Mouse (Mus musculus): Measurements from ENCODE around the gene Dnase1. TPM values are rescaled to one million over a fixed set of nuclear protein-coding genes. Genes with fewer than 3 reads are reported as not detected.
"Not testable (repeated sequence)": the region's sequence is repeated elsewhere in the genome, so short reads cannot be mapped to it uniquely, and the experiment has no call there.

The Dnase1 gene
- total RNA-seq, 4 experiments from 2014 or later: not detected

- DNase-seq (ENCODE audit: low spot score): no peak
These were observed 8.8 kb downstream of the Dnase1 start for GRCm38 (mm10) chr16:4045524-4045923.

- no peak for DNase-seq (ENCODE audit: low spot score)
These were observed 15.9 kb downstream of the Dnase1 start for GRCm38 (mm10) chr16:4052601-4053000.

GRCm38 (mm10) chr16:4053811-4054210, 17.1 kb downstream of the Dnase1 start:
- no peak for DNase-seq (ENCODE audit: low spot score)

GRCm38 (mm10) chr16:4064945-4065344, 28.2 kb downstream of the Dnase1 start:
- DNase-seq (ENCODE audit: low spot score): no peak

GRCm38 (mm10) chr16:4068588-4068987, 31.8 kb downstream of the Dnase1 start:
- peak; percentile 50 for DNase-seq (ENCODE audit: low spot score)

- DNase-seq (ENCODE audit: low spot score): no peak
These were observed 37.6 kb downstream of the Dnase1 start for GRCm38 (mm10) chr16:4074297-4074696.

- DNase-seq (ENCODE audit: low spot score): no peak
These were observed 38.1 kb downstream of the Dnase1 start for GRCm38 (mm10) chr16:4074836-4075235.

- peak; percentile 95 for DNase-seq (ENCODE audit: low spot score)
These were observed 40.8 kb downstream of the Dnase1 start, which contains the start of gene Trap1 for GRCm38 (mm10) chr16:4077384-4078061. Gene Trap1, minus strand, starts transcription at chr16:4077827.

GRCm38 (mm10) chr16:4078302-4078701, 41.6 kb downstream of the Dnase1 start:
- not testable (repeated sequence) for DNase-seq (ENCODE audit: low spot score)

GRCm38 (mm10) chr16:4079656-4080055, 42.9 kb downstream of the Dnase1 start:
- no peak for DNase-seq (ENCODE audit: low spot score)

GRCm38 (mm10) chr16:4080419-4080818, 43.7 kb downstream of the Dnase1 start:
- not testable (repeated sequence) for DNase-seq (ENCODE audit: low spot score)

GRCm38 (mm10) chr16:4085051-4085450, 48.3 kb downstream of the Dnase1 start:
- DNase-seq (ENCODE audit: low spot score): no peak

- DNase-seq (ENCODE audit: low spot score): no peak
These were observed 49.2 kb downstream of the Dnase1 start for GRCm38 (mm10) chr16:4085851-4086387.

- DNase-seq (ENCODE audit: low spot score): no peak
These were observed 50.6 kb downstream of the Dnase1 start for GRCm38 (mm10) chr16:4087214-4087913.

Small RNAs within 50 kb of the gene (microRNA-seq; reads per million reads assigned to microRNA genes)
- gene Gm23413: not detected

Other genes starting within 250 kb of the Dnase1 start
- gene Olfr15, start 206.1 kb upstream of the Dnase1 start, total RNA-seq (2022): not detected
- 1 to 10 TPM; 1.4 to 1.9 (median 1.7) TPM for gene Zfp174, start 189.7 kb upstream of the Dnase1 start, total RNA-seq (2022)
- gene Naa60, start 164.6 kb upstream of the Dnase1 start, total RNA-seq (2022): 10 to 100 TPM; 44.4 to 58.4 (median 51.3) TPM
- 10 to 100 TPM; 10.9 to 13.9 (median 12.3) TPM for gene Zfp597, start 152.4 kb upstream of the Dnase1 start, total RNA-seq (2022)
- 1 to 10 TPM in 1 of 4 experiments, under 1 TPM in 1, not detected in 2; 0.87 to 1.0 TPM for gene Gm20695, start 152.3 kb upstream of the Dnase1 start, total RNA-seq (2022)
- gene 1700037C18Rik, start 128.3 kb upstream of the Dnase1 start, total RNA-seq (2022): 1 to 10 TPM; 4.0 to 5.7 (median 4.3) TPM
- gene Cluap1, start 128.1 kb upstream of the Dnase1 start, total RNA-seq (2022): 10 to 100 TPM in 2 of 4 experiments, 1 to 10 TPM in 2; 8.5 to 13.1 (median 10.5) TPM
- 1 to 10 TPM; 1.2 to 2.0 (median 1.5) TPM for gene Nlrc3, start 60.3 kb upstream of the Dnase1 start, total RNA-seq (2022)
- gene Slx4, start 33.2 kb upstream of the Dnase1 start, total RNA-seq (2022): 1 to 10 TPM; 6.0 to 9.2 (median 8.3) TPM
- 100 to 1,000 TPM; 131 to 156 (median 146) TPM for gene Trap1, start 40.9 kb downstream of the Dnase1 start, total RNA-seq (2022)
- gene Crebbp, start 177.1 kb downstream of the Dnase1 start, total RNA-seq (2022): 10 to 100 TPM; 32.0 to 38.8 (median 35.0) TPM

Data from heart, adult 8-10 months (tissue).